Mouse (Mus musculus) liver, embryonic 12.5 days (tissue): Measurements from ENCODE around the gene Katnal1. TPM values are rescaled to one million over a fixed set of nuclear protein-coding genes. Genes with fewer than 3 reads are reported as not detected.
A peak's percentile ranks its signal among the peaks of the same experiment; 100 is the strongest.

Experiments
- ATAC-seq: fragments of 200-750 bp; cut with Nextera tagmentation; 2 replicates; pipeline ENCODE4 v1.8.0; 2017; ENCODE audit warnings: moderate number of reproducible peaks, mild to moderate bottlenecking, moderate library complexity
- H3K27ac ChIP-seq: fragments of 300-500 bp; sonication (generic); 2 replicates; pipeline ENCODE4 v1.5.1; 2016; ENCODE audit warnings: mild to moderate bottlenecking
- H3K27me3 ChIP-seq: fragments of 300-500 bp; sonication (generic); replicated peaks from 2 replicates; pipeline ENCODE4 v1.6.1; 2016; ENCODE audit warnings: mild to moderate bottlenecking, moderate library complexity
- H3K36me3 ChIP-seq: fragments of 300-500 bp; sonication (generic); 2 replicates; pipeline ENCODE4 v1.6.1; 2016; ENCODE audit warnings: mild to moderate bottlenecking, moderate library complexity
- H3K4me1 ChIP-seq: fragments of 300-500 bp; sonication (generic); 2 replicates; pipeline ENCODE4 v1.6.1; 2016
- H3K4me2 ChIP-seq: fragments of 300-500 bp; sonication (generic); 2 replicates; pipeline ENCODE4 v1.6.1; 2016; ENCODE audit warnings: mild to moderate bottlenecking, moderate library complexity
- H3K4me3 ChIP-seq: fragments of 300-500 bp; sonication (generic); 2 replicates; pipeline ENCODE4 v1.5.1; 2016; ENCODE audit warnings: mild to moderate bottlenecking, moderate library complexity
- H3K9ac ChIP-seq: fragments of 300-500 bp; sonication (generic); 2 replicates; pipeline ENCODE4 v1.6.1; 2016; ENCODE audit warnings: mild to moderate bottlenecking, moderate library complexity
- H3K9me3 ChIP-seq: fragments of 300-500 bp; sonication (generic); replicated peaks from 2 replicates; pipeline ENCODE4 v1.6.1; 2016; ENCODE audit warnings: mild to moderate bottlenecking, moderate library complexity
- WGBS: fragments of 180-500 bp; shearing (Covaris S2); methylation state at CpG from one replicate; pipeline ENCODE4 v1.1.7; 2016; ENCODE audit not compliant: insufficient replicate concordance; 5-methylcytosine and 5-hydroxymethylcytosine counted together
- polyA plus RNA-seq: library from polyadenylated mRNA; unstranded; fragments of >200 nt; fragmentation: Nextera tagmentation; extraction: Ambion mirVana; gene quantifications from 2 replicates; pipeline ENCODE4 v1.2.1, GENCODE M21; 2016

The Katnal1 gene
- polyA plus RNA-seq, 1 experiment from 2014 or later = 18.9 TPM

- no peak overlapping the region for H3K27ac ChIP-seq
- H3K9ac ChIP-seq = no peak overlapping the region
- peaks cover 23% of the 10 kb centered on the region for H3K4me1 ChIP-seq
- peaks cover 3% of the 10 kb centered on the region; the same call in 1 of the 2 replicates for H3K27me3 ChIP-seq
- H3K36me3 ChIP-seq = peaks cover 9% of the 10 kb centered on the region
- H3K4me2 ChIP-seq = no peak overlapping the region
- WGBS = 65% methylated on average over 7 of the region's 7 CpGs
- no peaks in the 10 kb centered on the region for H3K9me3 ChIP-seq
- H3K4me3 ChIP-seq = no peak overlapping the region
- ATAC-seq = no peak
Measured at GRCm38 (mm10) chr5:148867171-148867570, 61.9 kb downstream of the Katnal1 start.

GRCm38 (mm10) chr5:148866571-148866970, 62.5 kb downstream of the Katnal1 start:
- Histone ChIP-seq H3K27ac (no peak overlapping the region), H3K4me2 (no peak overlapping the region), H3K9me3 (no peaks in the 10 kb centered on the region), H3K4me3 (no peak overlapping the region), H3K9ac (no peak overlapping the region), H3K36me3 (peaks cover 8% of the 10 kb centered on the region; the same call in 1 of the 2 replicates), H3K4me1 (peaks cover 28% of the 10 kb centered on the region), H3K27me3 (peaks cover 3% of the 10 kb centered on the region; the same call in 1 of the 2 replicates)
- 58% methylated on average over 10 of the region's 10 CpGs for WGBS
- ATAC-seq = no peak

- no peak for ATAC-seq
- Histone ChIP-seq H3K9ac (no peak overlapping the region), H3K27me3 (peaks cover 3% of the 10 kb centered on the region; the same call in 1 of the 2 replicates), H3K36me3 (no peaks in the 10 kb centered on the region), H3K4me2 (no peak overlapping the region), H3K9me3 (no peaks in the 10 kb centered on the region), H3K27ac (no peak overlapping the region), H3K4me3 (no peak overlapping the region), H3K4me1 (peaks cover 21% of the 10 kb centered on the region)
- WGBS = 70% methylated on average over 6 of the region's 6 CpGs
Measured at GRCm38 (mm10) chr5:148863409-148863808, 65.7 kb downstream of the Katnal1 start.

GRCm38 (mm10) chr5:148862853-148863252, 66.3 kb downstream of the Katnal1 start:
- ATAC-seq = no peak
- Histone ChIP-seq H3K36me3 (no peaks in the 10 kb centered on the region), H3K27ac (no peak overlapping the region), H3K27me3 (peaks cover 3% of the 10 kb centered on the region; the same call in 1 of the 2 replicates), H3K4me3 (no peak overlapping the region), H3K9ac (no peak overlapping the region), H3K4me1 (peaks cover 26% of the 10 kb centered on the region), H3K9me3 (no peaks in the 10 kb centered on the region), H3K4me2 (no peak overlapping the region)
- WGBS = 73% methylated on average over 10 of the region's 10 CpGs

GRCm38 (mm10) chr5:148862136-148862535, 67.0 kb downstream of the Katnal1 start:
- H3K4me3 ChIP-seq = no peak overlapping the region
- H3K4me1 ChIP-seq = peaks cover 26% of the 10 kb centered on the region
- ATAC-seq = no peak
- H3K9ac ChIP-seq = no peak overlapping the region
- no peaks in the 10 kb centered on the region for H3K36me3 ChIP-seq
- no peak overlapping the region for H3K4me2 ChIP-seq
- no peak overlapping the region for H3K27ac ChIP-seq
- H3K27me3 ChIP-seq = peaks cover 3% of the 10 kb centered on the region; the same call in 1 of the 2 replicates
- H3K9me3 ChIP-seq = no peaks in the 10 kb centered on the region
- 37% methylated on average over 8 of the region's 8 CpGs for WGBS

GRCm38 (mm10) chr5:148857522-148857921, 71.6 kb downstream of the Katnal1 start:
- Histone ChIP-seq H3K9ac (no peak overlapping the region), H3K4me2 (no peak overlapping the region), H3K9me3 (no peaks in the 10 kb centered on the region), H3K4me1 (peaks cover 23% of the 10 kb centered on the region), H3K36me3 (no peaks in the 10 kb centered on the region), H3K27me3 (no peaks in the 10 kb centered on the region), H3K27ac (no peak overlapping the region), H3K4me3 (no peak overlapping the region)
- WGBS = 63% methylated on average over 3 of the region's 3 CpGs
- peak; percentile 66; the same call in 1 of the 2 replicates for ATAC-seq

GRCm38 (mm10) chr5:148855047-148855446, 74.1 kb downstream of the Katnal1 start:
- Histone ChIP-seq H3K4me3 (no peak overlapping the region), H3K4me1 (peaks cover 15% of the 10 kb centered on the region), H3K9ac (no peak overlapping the region), H3K36me3 (no peaks in the 10 kb centered on the region), H3K27ac (no peak overlapping the region), H3K9me3 (no peaks in the 10 kb centered on the region), H3K27me3 (no peaks in the 10 kb centered on the region), H3K4me2 (no peak overlapping the region)
- WGBS = 77% methylated on average over 8 of the region's 8 CpGs
- no peak for ATAC-seq

- Histone ChIP-seq H3K36me3 (no peaks in the 10 kb centered on the region), H3K27me3 (no peaks in the 10 kb centered on the region), H3K4me2 (no peak overlapping the region), H3K9me3 (no peaks in the 10 kb centered on the region), H3K4me1 (peaks cover 15% of the 10 kb centered on the region), H3K4me3 (no peak overlapping the region), H3K9ac (no peak overlapping the region), H3K27ac (no peak overlapping the region)
- ATAC-seq = no peak
- WGBS = 36% methylated on average over 5 of the region's 5 CpGs
Measured at GRCm38 (mm10) chr5:148854166-148854565, 75.0 kb downstream of the Katnal1 start.

- WGBS = 75% methylated on average over 6 of the region's 6 CpGs
- no peak for ATAC-seq
- H3K9ac ChIP-seq = no peak overlapping the region
- H3K27ac ChIP-seq = no peak overlapping the region
- H3K4me2 ChIP-seq = no peak overlapping the region
- no peaks in the 10 kb centered on the region for H3K27me3 ChIP-seq
- no peak overlapping the region for H3K4me3 ChIP-seq
- H3K9me3 ChIP-seq = no peaks in the 10 kb centered on the region
- H3K4me1 ChIP-seq = no peaks in the 10 kb centered on the region
- no peaks in the 10 kb centered on the region for H3K36me3 ChIP-seq
Measured at GRCm38 (mm10) chr5:148849516-148849915, 79.6 kb downstream of the Katnal1 start.

- Histone ChIP-seq H3K4me3 (no peak overlapping the region), H3K27me3 (0 out of 2 replicates have a peak, but pooled peaks cover 4% of the 10 kb centered on the region), H3K27ac (no peak overlapping the region), H3K9ac (no peak overlapping the region), H3K36me3 (no peaks in the 10 kb centered on the region), H3K4me1 (no peaks in the 10 kb centered on the region), H3K4me2 (no peak overlapping the region), H3K9me3 (no peaks in the 10 kb centered on the region)
- no peak for ATAC-seq
- WGBS = 86% methylated on average over 5 of the region's 5 CpGs
Measured at GRCm38 (mm10) chr5:148847032-148847431, 82.1 kb downstream of the Katnal1 start.

- peak overlapping the region; percentile 38 for H3K4me2 ChIP-seq
- H3K27ac ChIP-seq = no peak overlapping the region
- H3K9me3 ChIP-seq = no peaks in the 10 kb centered on the region
- H3K36me3 ChIP-seq = no peaks in the 10 kb centered on the region
- H3K4me1 ChIP-seq = peaks cover 16% of the 10 kb centered on the region
- no peak overlapping the region for H3K9ac ChIP-seq
- no peak overlapping the region for H3K4me3 ChIP-seq
- 13% methylated on average over 8 of the region's 8 CpGs for WGBS
- H3K27me3 ChIP-seq = peaks cover 20% of the 10 kb centered on the region
- peak; percentile 98 for ATAC-seq
Measured at GRCm38 (mm10) chr5:148837069-148837468, 92.1 kb downstream of the Katnal1 start.

- Histone ChIP-seq H3K4me2 (peak overlapping the region; percentile 70), H3K4me3 (peak overlapping the region; percentile 46), H3K9ac (no peak overlapping the region; the same call in 1 of the 2 replicates), H3K4me1 (peaks cover 24% of the 10 kb centered on the region), H3K36me3 (no peaks in the 10 kb centered on the region), H3K27me3 (peaks cover 37% of the 10 kb centered on the region), H3K9me3 (no peaks in the 10 kb centered on the region), H3K27ac (no peak overlapping the region)
- peak; percentile 71 for ATAC-seq
- WGBS = 5% methylated on average over 23 of the region's 23 CpGs
Measured at GRCm38 (mm10) chr5:148831596-148832257, 97.4 kb downstream of the Katnal1 start.
